Mouse (Mus musculus): ENCODE results near the gene Dlgap1. TPM values are rescaled to one million over a fixed set of nuclear protein-coding genes. Genes with fewer than 3 reads are reported as not detected.

Gene Dlgap1
- polyA plus RNA-seq, 1 experiment, result not detected

DNA sequence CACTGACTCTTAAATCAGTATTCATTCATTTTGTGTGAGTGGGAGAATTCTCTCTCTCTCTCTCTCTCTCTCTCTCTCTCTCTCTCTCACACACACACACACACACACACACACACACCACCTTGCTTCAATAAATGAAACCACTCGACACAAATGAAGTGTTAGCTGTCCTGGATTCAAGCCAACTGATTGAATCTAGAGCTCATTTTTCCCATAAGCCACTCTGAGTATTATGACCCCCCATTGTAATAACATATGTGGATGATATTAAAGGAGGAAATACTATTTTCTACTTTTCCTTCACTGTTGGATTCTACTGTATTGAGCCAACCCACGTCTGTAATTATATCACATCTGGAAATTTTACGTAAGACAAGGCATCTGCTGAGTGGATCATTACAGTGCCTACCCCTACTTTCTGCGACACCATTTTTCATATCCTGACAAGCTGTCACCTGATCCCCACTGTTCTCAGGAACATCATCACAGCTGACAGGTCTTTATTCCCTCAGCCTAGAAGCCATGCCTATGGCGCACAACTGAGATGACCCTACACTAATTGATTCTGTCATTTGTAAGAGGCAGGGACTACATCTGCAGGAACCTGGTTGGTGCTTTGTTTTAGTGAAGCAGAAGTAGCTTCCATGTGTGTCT, 645.7 kb downstream of the Dlgap1 start:
- no peak overlapping the region for H3K4me3 ChIP-seq (replicated peaks)
- H3K36me3 ChIP-seq (replicated peaks; ENCODE audit: low read length), result no peaks in the 10 kb centered on the region
- H3K27me3 ChIP-seq (replicated peaks), result no peaks in the 10 kb centered on the region
- no peaks in the 10 kb centered on the region for H3K4me1 ChIP-seq
- 0 out of 2 replicates have a peak, but pooled peaks cover 4% of the 10 kb centered on the region for H3K9me3 ChIP-seq
- TF ChIP-seq GATA1 (IDR thresholded peaks at IDR 0.05; ENCODE audit: borderline replicate concordance, low read length), result no peak
- no peak for TF ChIP-seq FLI1 (IDR thresholded peaks at IDR 0.05; ENCODE audit: low read length)

DNA sequence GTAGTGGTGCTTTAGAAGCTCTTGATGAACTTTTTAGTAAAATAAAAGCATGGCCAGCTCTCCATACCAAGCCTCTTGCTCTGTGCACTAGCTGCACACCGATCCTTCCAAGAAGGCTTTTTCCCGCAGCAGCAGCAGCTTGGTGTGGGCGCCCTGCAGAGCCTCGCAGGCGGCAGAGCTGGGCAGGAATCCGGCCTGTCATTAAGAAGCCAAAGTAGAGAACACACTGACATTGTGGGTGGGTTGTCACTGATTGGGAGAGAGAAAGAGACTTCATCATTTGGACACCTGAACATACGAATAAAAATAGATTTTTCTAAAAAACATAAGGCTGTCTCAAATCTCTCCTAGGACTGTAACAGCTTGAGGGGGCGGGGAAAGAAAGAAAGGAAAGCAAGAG, 653.6 kb downstream of the Dlgap1 start:
- no peaks in the 10 kb centered on the region for H3K27me3 ChIP-seq (replicated peaks)
- no peaks in the 10 kb centered on the region for H3K36me3 ChIP-seq (replicated peaks; ENCODE audit: low read length)
- no peak overlapping the region for H3K4me3 ChIP-seq (replicated peaks)
- TF ChIP-seq FLI1 (IDR thresholded peaks at IDR 0.05; ENCODE audit: low read length) (no peak), GATA1 (IDR thresholded peaks at IDR 0.05; ENCODE audit: borderline replicate concordance, low read length) (no peak)
- H3K9me3 ChIP-seq, result peaks cover 14% of the 10 kb centered on the region
- H3K4me1 ChIP-seq, result no peaks in the 10 kb centered on the region

DNA sequence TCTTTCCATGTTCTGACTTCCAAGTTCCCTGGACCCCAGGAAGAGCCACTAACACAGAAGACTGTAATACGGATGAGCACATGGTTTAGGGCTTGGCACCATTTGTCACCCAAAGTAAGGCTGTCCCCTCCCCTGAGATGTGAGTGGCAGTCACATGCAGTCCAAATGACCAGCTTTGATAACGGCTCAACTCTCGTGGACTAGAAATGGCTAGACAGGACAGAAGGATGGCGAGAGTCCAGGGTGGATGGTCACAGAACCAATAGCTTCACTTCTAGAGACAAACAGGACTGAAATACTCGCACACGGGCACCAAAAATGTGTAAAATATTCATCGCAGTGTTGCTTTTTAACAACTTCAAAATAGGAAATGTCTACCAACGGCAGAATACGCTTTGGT, 657.5 kb downstream of the Dlgap1 start:
- H3K9me3 ChIP-seq, result peaks cover 13% of the 10 kb centered on the region; the same call in 1 of the 2 replicates
- no peak for TF ChIP-seq GATA1 (IDR thresholded peaks at IDR 0.05; ENCODE audit: borderline replicate concordance, low read length)
- no peak for TF ChIP-seq FLI1 (IDR thresholded peaks at IDR 0.05; ENCODE audit: low read length)
- H3K4me1 ChIP-seq, result no peaks in the 10 kb centered on the region

DNA sequence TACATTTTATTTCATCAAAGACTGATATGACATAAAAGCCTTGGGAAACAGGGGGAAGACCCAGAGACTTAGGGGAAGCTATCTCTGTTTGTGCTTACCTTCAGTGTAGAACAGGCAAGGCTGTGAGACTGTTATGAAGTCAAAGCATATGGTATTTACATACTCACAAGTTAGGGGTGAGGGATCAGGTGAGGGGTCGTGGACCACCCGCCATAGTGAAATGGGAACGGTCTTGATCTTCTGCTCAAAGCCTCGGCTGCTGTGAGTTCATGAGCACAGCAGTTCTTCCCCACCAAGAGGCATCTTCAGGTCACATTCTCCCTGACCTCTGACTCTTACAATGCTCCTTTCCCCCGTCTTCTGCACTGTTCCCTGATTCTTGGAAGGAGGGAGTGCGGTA, 658.1 kb downstream of the Dlgap1 start:
- Histone ChIP-seq H3K27me3 (replicated peaks) (no peaks in the 10 kb centered on the region), H3K36me3 (replicated peaks; ENCODE audit: low read length) (no peaks in the 10 kb centered on the region), H3K4me3 (replicated peaks) (no peak overlapping the region), H3K4me1 (no peaks in the 10 kb centered on the region), H3K9me3 (peaks cover 13% of the 10 kb centered on the region; the same call in 1 of the 2 replicates)
- no peak for TF ChIP-seq FLI1 (IDR thresholded peaks at IDR 0.05; ENCODE audit: low read length)
- no peak for TF ChIP-seq GATA1 (IDR thresholded peaks at IDR 0.05; ENCODE audit: borderline replicate concordance, low read length)

More for the DNA sequence above, 657.5 kb downstream of the Dlgap1 start:
- H3K27me3 ChIP-seq (replicated peaks), result no peaks in the 10 kb centered on the region
- no peaks in the 10 kb centered on the region for H3K36me3 ChIP-seq (replicated peaks; ENCODE audit: low read length)
- no peak overlapping the region for H3K4me3 ChIP-seq (replicated peaks)

DNA sequence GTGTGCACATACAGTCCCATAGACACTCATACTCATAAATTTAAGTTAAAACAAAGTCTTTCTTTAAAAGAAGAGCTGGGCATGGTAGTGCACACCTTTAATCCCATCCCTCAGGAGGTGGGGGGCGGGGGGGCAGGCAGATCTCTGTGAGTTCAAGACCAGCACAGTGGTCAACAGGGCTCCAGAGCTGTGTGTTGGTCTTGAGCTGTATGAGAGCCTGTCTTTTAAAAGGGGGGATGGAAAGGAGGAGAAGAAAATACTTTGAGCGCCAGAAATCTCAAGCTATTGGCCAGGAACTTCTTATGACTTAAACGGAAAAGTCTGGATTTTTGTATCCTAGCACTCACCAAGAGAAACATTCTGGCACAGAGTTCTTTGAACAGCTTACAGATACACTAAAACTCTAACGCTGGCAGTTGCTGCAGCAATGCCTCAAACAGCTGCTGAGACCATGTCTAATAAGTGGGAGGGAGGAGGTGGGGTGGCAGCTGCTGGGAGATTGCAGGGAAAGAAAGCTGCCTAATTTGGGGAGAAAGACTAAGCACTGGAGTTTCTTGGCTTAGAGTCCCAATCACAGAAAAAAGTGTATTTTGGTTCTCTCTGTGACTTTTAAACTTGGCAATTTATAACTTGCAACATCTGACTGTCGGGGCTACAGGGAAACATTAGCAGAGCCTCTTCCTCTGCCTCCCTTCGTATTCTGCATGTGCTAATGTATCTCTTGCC, 660.9 kb downstream of the Dlgap1 start:
- H3K4me1 ChIP-seq, result no peaks in the 10 kb centered on the region
- H3K4me3 ChIP-seq (replicated peaks), result no peak overlapping the region
- H3K9me3 ChIP-seq, result peaks cover 10% of the 10 kb centered on the region; the same call in 1 of the 2 replicates
- H3K36me3 ChIP-seq (replicated peaks; ENCODE audit: low read length), result no peaks in the 10 kb centered on the region
- no peak for TF ChIP-seq GATA1 (IDR thresholded peaks at IDR 0.05; ENCODE audit: borderline replicate concordance, low read length)
- no peak for TF ChIP-seq FLI1 (IDR thresholded peaks at IDR 0.05; ENCODE audit: low read length)
- no peaks in the 10 kb centered on the region for H3K27me3 ChIP-seq (replicated peaks)

DNA sequence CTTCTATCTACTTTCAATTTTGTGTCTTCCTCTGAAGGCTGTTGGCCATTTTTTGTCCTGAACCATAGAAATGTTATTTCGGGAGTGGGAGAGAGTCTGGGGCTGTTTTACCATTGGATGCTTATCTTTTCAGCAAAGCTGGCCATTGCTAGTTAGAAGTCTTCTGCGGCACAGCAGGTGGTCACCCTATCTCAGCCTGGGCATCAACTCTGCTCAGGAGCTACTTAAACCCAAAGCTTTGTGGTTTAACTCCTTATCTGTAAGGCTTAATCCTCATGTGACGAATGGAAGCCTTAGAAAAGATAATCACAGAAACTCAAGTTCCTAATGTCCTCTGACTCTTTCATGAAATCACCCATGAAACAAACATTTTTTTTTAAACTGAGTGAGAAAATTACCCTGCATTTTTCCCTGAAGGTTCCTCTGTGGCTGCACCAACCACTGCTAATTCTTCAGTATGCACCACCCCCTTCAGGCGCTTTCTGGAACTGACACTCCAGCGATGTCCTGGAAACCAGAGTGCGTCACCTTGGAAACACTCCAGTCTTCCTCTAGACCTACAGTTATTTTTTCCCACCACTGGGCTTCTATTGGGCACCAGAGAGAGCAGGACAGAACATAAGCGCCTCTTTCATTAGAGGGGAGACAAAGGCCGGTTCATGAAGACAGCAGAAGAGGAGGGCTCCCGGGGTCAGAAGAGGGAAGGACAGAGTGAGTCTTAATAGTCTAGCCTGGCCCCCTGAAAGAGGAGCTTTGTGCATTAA, 664.5 kb downstream of the Dlgap1 start:
- H3K9me3 ChIP-seq, result peaks cover 3% of the 10 kb centered on the region; the same call in 1 of the 2 replicates
- no peak overlapping the region for H3K4me3 ChIP-seq (replicated peaks)
- H3K27me3 ChIP-seq (replicated peaks), result no peaks in the 10 kb centered on the region
- H3K36me3 ChIP-seq (replicated peaks; ENCODE audit: low read length), result no peaks in the 10 kb centered on the region
- H3K4me1 ChIP-seq, result no peaks in the 10 kb centered on the region
- no peak for TF ChIP-seq GATA1 (IDR thresholded peaks at IDR 0.05; ENCODE audit: borderline replicate concordance, low read length)
- TF ChIP-seq FLI1 (IDR thresholded peaks at IDR 0.05; ENCODE audit: low read length), result no peak

DNA sequence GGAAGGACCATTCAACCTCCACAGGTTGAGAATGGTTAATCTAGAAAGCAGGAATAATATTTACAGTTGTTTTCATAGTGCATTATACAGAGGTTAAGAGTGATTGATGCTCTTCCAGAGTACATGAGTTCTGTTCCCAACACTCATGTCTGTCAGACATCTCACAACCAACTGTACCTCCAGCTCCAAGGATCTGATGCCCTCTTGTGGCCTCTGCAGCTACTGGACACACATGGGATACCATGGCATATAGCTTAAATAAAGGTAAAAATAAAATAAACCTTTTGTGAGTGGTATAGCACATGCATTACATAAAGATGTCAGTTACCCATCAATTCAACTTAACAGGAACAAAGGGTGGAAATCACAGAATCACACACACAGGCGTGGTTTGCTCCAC, 674.3 kb downstream of the Dlgap1 start:
- Histone ChIP-seq H3K27me3 (replicated peaks) (no peaks in the 10 kb centered on the region), H3K4me3 (replicated peaks) (no peak overlapping the region), H3K36me3 (replicated peaks; ENCODE audit: low read length) (no peaks in the 10 kb centered on the region), H3K9me3 (peaks cover 6% of the 10 kb centered on the region; the same call in 1 of the 2 replicates), H3K4me1 (no peaks in the 10 kb centered on the region)
- no peak for TF ChIP-seq FLI1 (IDR thresholded peaks at IDR 0.05; ENCODE audit: low read length)
- TF ChIP-seq GATA1 (IDR thresholded peaks at IDR 0.05; ENCODE audit: borderline replicate concordance, low read length), result no peak

DNA sequence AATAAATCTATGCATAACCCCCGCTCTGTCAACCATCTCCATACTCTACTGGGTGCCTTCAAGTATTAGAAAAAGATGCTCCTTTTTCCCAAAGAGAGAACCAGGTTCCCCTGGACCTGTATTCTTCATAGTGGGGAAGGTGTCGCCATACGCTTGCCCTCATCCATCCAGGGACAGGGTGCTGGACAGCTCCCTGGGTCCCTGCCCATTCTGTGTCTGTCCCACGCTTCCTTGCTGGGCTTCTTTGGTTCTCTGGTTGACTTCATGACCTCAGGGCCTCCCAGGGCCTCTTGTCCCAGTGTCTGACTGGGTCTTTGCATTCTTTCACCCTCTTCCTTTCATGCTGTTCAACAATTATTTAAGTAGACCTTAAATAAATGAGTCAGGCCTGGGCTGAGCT, 677.8 kb downstream of the Dlgap1 start:
- Histone ChIP-seq H3K4me1 (no peaks in the 10 kb centered on the region), H3K9me3 (peaks cover 22% of the 10 kb centered on the region), H3K4me3 (replicated peaks) (no peak overlapping the region), H3K36me3 (replicated peaks; ENCODE audit: low read length) (no peaks in the 10 kb centered on the region), H3K27me3 (replicated peaks) (no peaks in the 10 kb centered on the region)
- TF ChIP-seq GATA1 (IDR thresholded peaks at IDR 0.05; ENCODE audit: borderline replicate concordance, low read length), result no peak
- TF ChIP-seq FLI1 (IDR thresholded peaks at IDR 0.05; ENCODE audit: low read length), result no peak

DNA sequence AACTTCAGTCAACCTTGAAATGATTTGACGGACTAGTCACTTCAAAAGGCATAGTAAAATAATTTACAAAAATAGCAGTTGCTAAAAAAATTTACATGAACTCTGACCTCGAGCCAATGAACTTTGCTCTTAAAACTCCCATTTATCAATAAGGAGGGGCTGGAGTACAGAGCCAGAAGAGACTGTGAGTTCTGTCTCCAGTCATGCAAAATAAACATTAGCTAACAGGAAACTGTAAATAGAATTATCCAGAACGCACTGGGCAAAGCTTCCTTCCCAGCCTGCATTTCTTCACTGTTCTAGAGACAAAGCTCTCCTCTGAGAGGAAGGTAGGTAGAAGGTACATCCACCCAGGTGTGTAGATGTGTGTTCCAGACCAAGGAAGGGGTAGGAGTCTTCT, 692.5 kb downstream of the Dlgap1 start:
- H3K27me3 ChIP-seq (replicated peaks), result no peaks in the 10 kb centered on the region
- TF ChIP-seq FLI1 (IDR thresholded peaks at IDR 0.05; ENCODE audit: low read length), result no peak
- no peak for TF ChIP-seq GATA1 (IDR thresholded peaks at IDR 0.05; ENCODE audit: borderline replicate concordance, low read length)
- H3K9me3 ChIP-seq, result peaks cover 5% of the 10 kb centered on the region
- H3K4me3 ChIP-seq (replicated peaks), result no peak overlapping the region
- no peaks in the 10 kb centered on the region for H3K36me3 ChIP-seq (replicated peaks; ENCODE audit: low read length)
- no peaks in the 10 kb centered on the region for H3K4me1 ChIP-seq
